Mouse (Mus musculus) spleen, adult 12 weeks (tissue): ENCODE data around the gene H2-M10.1.
"Not testable (repeated sequence)": the region's sequence is repeated elsewhere in the genome, so short reads cannot be mapped to it uniquely, and the experiment has no call there.

ENCODE experiments used
- DNase-seq: peaks from one replicate; pipeline ENCODE4 v3.0.0; 2022; ENCODE audit warnings: low spot score

Gene H2-M10.1

DNA sequence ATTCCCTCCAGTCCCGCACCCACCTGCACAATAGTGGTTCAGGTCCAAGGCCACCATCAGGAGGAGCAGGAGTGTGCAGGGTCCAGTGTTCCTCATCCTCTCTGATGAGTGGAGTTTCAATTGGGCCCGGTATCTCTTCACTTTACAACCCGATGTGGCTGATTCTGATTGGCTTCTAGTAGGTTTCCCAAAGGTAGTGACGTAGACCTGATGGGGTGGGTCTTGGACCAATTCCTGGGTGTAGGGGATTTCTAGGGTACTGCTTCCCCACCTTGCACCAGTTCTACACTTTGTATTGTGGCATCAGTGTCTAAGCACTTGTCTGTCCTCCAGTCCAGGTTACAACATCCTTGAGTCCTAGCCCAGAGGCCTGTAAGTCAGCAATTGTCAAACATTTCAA lies at the start of gene H2-M10.1:
Gene H2-M10.1 (minus strand): TSS at position 101 of the 400 bp plus-strand sequence.
- DNase-seq, result no peak

DNA sequence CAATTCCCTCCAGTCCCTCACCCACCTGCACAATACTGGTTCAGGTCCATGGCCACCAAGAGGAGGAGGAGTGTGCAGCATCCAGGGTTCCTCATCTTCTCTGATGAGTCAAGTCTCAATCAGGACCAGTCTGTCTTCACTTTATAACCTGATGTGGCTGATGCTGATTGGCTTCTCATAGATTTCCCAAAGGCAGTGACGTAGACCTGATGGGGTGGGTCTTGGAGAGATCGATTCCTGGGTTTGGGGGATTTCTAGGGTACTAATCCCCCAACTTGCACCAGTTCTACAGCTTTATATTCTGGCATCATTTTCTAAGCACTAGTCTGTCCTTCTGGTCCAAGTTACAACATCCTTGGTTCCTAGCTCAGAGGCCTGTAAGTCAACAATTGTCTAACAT lies 42.4 kb upstream of the H2-M10.1 start, which contains the start of gene H2-M10.3:
Gene H2-M10.3 (minus strand): TSS at position 101 of the 400 bp plus-strand sequence.
- DNase-seq, result not testable (repeated sequence)

DNA sequence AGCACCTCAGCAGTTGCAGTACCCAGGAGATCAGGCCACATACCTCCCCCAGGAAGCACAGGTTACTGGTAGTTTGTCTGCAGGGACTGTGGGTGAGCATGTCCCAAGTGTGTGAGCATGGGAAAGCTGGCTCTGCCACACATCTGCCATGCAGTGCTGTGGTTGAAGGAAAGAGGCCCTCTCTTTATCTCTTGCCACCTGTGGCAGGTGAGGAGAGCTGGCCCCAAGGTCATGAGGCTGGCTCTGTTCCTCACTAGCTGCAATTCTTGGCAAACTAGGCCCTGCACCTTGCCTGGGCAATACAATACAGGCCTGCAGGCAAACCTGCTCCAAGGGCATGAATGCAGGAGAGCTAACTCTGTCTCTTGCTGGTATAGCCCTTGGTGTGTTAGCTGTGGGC lies 36.4 kb upstream of the H2-M10.1 start:
- DNase-seq, result not testable (repeated sequence)

DNA sequence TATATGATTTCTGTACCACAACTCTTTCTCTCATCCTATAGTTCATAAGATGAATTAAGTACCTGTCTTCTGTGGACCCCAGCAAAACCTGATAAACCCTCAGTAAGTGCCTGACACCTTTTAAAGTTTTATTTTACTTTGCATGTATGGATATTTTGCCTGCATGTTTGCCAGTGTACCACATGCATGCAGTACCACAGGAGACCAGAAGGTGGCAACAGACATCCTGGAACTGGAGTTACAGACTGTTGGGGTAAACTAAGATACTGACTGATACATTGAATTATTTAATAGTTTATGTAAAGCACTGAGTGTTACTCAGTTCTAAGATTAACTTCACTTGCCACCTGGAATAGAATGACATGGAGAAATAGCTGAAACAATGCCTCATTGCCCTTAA lies 31.6 kb upstream of the H2-M10.1 start:
- not testable (repeated sequence) for DNase-seq

DNA sequence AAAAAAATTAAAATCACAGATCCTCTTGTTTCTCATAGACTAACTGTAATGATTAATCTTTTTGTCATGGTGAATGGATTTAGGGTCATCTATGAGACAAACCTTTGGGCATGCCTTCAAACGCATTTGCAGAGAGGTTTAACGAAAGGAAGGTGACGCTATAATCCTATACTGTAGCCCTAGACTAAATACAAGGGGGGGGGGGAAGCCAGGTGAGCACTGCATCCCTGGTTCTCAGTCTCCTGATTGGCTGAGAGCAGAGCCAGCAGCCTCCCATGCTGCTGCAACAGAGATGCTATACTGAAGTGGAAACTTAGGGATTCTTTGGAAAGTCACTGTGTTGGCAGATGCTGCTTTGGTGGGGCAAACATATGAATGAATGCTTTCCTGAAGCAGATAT lies 29.8 kb upstream of the H2-M10.1 start:
- DNase-seq, result no peak

DNA sequence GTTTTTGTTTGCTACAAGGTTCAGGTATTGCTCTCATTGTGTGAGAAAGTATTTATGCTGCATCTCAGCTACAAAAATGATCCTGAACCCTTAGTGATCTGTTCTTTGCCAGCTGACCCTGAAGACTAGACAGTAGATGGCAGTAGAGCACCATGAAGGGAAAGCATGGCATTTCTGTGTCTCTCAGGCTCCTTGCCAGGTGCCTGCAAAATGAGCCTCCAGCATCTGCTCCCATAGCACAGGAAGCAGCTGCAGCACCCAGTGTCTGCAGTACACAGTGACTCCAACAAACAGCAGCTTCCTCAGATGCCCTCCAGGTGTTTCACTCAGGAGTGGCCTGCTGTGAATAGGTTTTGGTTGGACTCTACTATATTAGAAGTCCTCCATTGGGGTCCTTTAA lies 29.4 kb upstream of the H2-M10.1 start:
- not testable (repeated sequence) for DNase-seq

DNA sequence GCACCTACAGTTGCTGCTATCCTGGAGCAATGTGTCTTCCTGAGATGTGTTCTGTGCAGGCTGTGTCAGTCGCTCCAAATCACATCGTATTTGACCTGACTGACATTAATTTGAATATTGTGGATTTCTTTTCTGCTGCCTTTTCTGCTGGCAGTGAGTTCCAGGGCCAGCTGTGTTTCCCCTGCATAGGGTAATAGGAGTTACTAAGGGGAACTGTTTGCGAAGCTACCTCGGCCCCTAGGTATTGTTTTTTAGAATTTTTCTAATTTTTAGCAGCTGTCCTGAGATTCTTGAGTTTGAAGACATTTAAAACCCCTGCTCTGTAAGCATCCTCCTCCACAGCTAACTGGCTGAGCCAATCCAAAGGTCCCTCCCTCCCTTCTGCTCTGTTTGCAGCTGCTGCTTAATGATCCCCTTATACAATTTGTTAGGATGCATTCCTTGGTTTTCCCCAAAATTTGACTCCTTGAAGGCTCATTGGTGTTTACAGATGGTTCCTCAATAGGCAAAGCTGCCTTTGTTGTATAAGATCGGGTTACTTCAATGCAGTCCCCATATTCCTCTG lies 10.2 kb downstream of the H2-M10.1 start:
- no peak for DNase-seq

DNA sequence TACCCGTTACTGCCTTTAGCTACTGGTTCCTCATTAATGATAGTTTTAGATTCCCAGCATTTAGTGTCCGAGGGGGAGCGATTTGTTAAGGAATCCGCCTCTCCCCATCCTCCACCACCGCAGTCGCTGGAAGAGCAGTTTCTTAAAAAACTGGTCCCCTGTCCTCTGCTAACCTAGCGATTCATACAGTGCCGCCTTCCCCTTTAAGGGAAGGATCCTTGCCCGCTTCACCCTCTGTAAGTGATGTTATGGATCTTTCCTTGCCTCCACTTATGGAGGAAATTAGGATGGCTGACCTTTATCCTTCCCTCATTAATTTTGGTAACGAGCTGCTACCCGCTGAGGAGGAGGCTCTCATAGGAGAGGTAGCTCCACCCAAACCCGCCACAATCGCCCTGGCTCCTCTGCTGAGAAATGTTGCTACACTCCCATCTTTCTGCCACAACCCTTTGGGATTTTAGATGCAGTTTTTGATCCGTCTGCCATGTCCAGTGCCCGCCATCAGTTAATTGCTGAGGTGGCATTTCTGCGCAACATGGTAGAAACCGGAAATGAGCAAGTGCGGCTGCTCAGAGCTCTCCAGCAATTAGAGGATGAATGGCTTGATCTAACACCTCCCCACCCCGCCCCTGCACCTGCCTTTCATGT lies 10.8 kb downstream of the H2-M10.1 start:
- no peak for DNase-seq

DNA sequence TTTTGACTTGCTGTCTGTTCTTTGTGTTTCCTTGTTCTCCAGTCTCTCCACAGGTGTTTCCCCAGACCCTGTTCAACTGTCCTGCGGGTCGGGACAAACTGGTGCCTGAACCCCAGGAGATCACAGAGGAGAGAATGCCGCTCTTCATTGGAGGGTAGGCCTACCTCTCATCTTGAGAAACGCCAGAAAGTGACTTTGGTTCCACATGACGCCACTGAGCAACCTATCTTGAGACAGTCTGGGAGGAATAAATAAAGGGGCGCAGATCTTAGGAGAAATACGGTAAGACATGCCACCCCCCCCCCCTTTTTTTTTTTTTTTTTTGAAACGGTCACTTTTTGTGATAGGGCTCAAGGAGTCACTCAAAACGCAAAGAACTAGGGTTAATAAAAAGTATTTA lies 11.4 kb downstream of the H2-M10.1 start:
- no peak for DNase-seq

DNA sequence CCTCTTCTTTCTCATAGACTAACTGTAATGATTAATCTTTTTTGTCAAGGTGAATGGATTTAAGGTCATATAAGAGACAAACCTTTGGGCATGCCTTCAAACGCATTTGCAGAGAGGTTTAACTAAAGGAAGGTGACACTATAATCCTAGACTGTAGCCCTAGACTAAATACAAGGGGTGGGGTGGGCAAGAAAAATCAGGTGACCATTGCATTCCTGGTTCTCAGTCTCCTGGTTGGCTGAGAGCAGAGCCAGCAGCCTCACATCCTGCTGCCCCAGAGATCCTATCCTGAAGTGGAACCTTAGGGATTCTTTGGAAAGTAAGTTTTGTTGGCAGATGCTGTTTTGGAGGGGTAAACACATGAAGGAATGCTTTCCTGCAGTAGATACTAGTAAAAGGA lies 16.7 kb downstream of the H2-M10.1 start:
- DNase-seq, result no peak

DNA sequence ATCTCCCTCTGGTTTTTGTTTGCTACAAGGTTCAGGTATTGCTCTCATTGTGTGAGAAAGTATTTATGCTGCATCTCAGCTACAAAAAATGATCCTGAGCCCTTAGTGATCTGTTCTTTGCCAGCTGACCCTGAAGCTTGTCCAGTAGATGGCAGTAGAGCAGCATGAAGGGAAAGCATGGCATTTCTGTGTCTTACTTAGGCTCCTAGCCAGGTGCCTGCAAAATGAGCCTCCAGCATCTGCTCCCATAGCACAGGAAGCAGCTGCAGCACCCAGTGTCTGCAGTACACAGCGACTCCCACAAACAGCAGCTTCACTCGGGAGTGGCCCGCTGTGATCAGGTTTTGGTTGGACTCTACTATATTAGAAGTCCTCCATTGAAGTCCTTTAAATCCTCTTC lies 17.1 kb downstream of the H2-M10.1 start:
- not testable (repeated sequence) for DNase-seq

DNA sequence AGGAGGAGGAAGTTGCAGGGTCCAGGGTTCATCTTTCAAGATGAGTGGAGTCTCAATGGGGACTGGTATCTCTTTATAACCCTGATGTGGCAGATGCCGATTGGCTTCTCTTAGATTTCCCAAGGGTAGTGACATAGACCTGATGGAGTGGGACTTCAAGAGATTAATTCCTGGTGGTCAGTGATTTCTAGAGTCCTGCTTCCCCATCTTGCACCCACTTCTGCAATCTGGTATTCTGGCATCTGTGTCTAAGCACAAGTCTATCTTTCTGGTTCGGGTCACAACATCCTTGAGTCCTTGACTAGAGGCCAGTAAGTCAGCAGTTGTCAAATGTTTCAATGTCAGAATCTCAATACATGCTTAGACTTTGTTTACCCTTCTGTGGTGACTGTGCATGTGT lies 39.6 kb downstream of the H2-M10.1 start, which contains the start of gene H2-M10.2:
Gene H2-M10.2 (minus strand): TSS at position 101 of the 400 bp plus-strand sequence.
- DNase-seq, result no peak

DNA sequence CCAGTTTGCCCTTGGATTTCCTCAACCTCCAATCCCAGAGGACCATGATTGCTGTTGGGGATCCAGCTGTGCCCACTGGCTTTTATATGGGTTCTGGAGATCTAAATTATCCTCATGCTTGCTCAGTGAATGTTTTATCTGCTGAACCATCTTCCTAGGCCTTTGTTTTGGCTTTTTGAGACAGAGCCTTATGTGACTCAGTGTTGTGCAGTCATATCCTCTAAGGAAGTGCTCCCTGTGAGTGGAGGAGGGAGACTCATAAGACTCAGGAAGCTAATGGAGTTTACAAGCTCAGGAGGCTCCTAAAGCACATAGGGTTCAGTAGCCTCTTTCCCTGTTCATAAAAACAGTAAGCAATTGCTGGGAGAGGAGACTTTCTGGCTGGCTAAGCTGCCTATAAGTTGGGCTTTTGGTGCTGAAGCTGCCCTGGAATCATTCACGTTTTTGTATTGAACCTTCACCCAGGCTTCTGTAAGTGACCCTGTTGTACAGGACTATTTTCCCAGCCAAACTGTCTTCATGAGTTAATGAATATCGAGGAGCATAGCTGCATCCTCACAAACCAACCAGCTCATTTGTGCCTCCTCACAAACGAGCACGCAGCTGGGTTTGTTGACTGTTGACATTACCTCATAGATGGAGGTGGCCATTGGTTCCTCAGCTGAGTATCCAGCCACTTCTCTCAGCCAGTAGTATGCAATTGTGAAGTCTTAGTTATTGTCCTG lies 44.3 kb downstream of the H2-M10.1 start:
- no peak for DNase-seq

DNA sequence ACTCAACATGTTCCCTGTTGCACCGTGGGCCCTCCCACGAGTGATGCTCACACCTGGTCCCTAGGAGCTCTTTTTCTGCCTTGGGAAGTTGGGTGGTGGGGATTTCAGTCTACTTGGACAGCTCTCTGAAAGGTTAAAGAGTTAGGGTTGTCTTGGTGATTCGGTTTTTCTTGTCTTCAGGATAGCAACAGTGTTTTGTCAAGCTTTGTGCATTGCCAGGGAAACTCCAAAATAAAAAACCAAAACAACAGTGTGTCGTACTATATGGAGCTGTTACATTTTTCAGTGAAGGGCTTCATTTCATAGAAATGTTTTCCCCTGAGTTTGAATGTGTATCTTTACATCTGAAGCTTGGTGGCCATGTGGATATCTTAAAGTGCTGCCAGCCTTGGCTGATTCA lies 51.2 kb downstream of the H2-M10.1 start:
- DNase-seq, result no peak

DNA sequence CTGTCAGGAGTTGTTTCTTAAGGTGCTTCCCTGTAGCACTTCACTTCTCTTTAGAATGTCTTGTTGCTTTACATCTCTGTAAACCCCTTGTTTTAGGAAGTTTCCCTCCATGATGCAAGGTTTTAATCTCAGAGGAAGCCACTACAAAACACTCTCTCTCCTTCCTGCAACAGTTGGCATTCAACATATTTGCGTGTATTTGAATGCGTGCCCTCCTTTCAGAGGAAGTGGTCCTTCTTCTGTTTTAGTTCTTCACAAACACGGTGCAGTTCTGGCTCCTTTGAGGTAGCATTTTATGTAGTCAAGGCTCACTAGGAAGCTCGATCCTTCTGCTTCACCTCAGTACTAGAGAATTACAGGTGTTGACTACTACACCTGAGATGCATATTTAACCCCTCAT lies 52.2 kb downstream of the H2-M10.1 start:
- DNase-seq, result no peak
